Mouse (Mus musculus) ES-E14 (cell line): Measurements from ENCODE around the gene Pde2a. TPM values are rescaled to one million over a fixed set of nuclear protein-coding genes. Genes with fewer than 3 reads are reported as not detected.

Experiments used
- DNase-seq: peaks from one replicate; pipeline ENCODE4 v3.0.0-alpha.2; 2013; ENCODE audit warnings: low read depth, low spot score
- H3K27ac ChIP-seq: 2 replicates; pipeline ENCODE4 v1.5.1; 2012; ENCODE audit warnings: low read depth, mild to moderate bottlenecking, low read length, moderate library complexity, mixed read lengths; ENCODE audit not compliant: poor library complexity, insufficient read depth, severe bottlenecking
- H3K36me3 ChIP-seq: 2 replicates; pipeline ENCODE4 v1.6.1; 2012; ENCODE audit warnings: mild to moderate bottlenecking, low read length, moderate library complexity, mixed read lengths; ENCODE audit not compliant: control insufficient read depth, poor library complexity, insufficient read depth, severe bottlenecking
- H3K4me1 ChIP-seq, 2 experiments: fragments of 150-350 bp in 1 of 2; sonication (generic) in 1 of 2; 2 replicates each; pipeline ENCODE4 v1.6.1; 2012; ENCODE audit warnings: low read length in 2 of 2, mild to moderate bottlenecking in 1 of 2, mixed read lengths in 1 of 2; ENCODE audit not compliant: control insufficient read depth in 2 of 2, insufficient read depth in 2 of 2, poor library complexity in 1 of 2
- H3K4me3 ChIP-seq, 2 experiments: fragments of 150-350 bp in 1 of 2; sonication (generic) in 1 of 2; 2 replicates each; pipeline ENCODE4 v1.5.1; 2012; ENCODE audit warnings: low read length in 2 of 2, low read depth in 1 of 2, mild to moderate bottlenecking in 1 of 2, mixed read lengths in 1 of 2; ENCODE audit not compliant: insufficient read depth in 1 of 2, poor library complexity in 1 of 2, severe bottlenecking in 1 of 2
- H3K9ac ChIP-seq: 2 replicates; pipeline ENCODE4 v1.6.1; 2012; ENCODE audit warnings: low read depth, mild to moderate bottlenecking, low read length, mixed read lengths; ENCODE audit not compliant: poor library complexity, insufficient read depth, severe bottlenecking
- H3K9me3 ChIP-seq: fragments of 150-350 bp; sonication (generic); 2 replicates; pipeline ENCODE4 v1.6.1; 2012; ENCODE audit warnings: low read depth, mild to moderate bottlenecking, low read length; ENCODE audit not compliant: control insufficient read depth, insufficient read depth
- CHD2 ChIP-seq: IDR thresholded peaks from 2 replicates; pipeline ENCODE4 v1.6.1; 2014; ENCODE audit warnings: mild to moderate bottlenecking, low read depth, low read length, inconsistent platforms
- HCFC1 ChIP-seq: IDR thresholded peaks from 2 replicates; pipeline ENCODE4 v1.6.1; 2012; ENCODE audit warnings: low read length, inconsistent platforms, borderline replicate concordance; ENCODE audit not compliant: insufficient read depth
- MAFK ChIP-seq: IDR thresholded peaks from 2 replicates; pipeline ENCODE4 v1.6.1; 2014; ENCODE audit warnings: mild to moderate bottlenecking, low read depth, low read length, inconsistent platforms; ENCODE audit not compliant: insufficient read depth
- ZC3H11A ChIP-seq: IDR thresholded peaks from 2 replicates; pipeline ENCODE4 v1.6.1; 2012; ENCODE audit warnings: low read depth, mild to moderate bottlenecking, inconsistent platforms, low read length, borderline replicate concordance
- ZNF384 ChIP-seq: IDR thresholded peaks from 2 replicates; pipeline ENCODE4 v1.6.1; 2012; ENCODE audit warnings: low read depth, low read length, inconsistent platforms
- in situ Hi-C, 2 experiments: fragments of 600-800 bp; cut with MboI; formaldehyde crosslinking; loops; one replicate each; pipeline ENCODE4 v1.15.1; 2025; ENCODE audit warnings: low sequenced_read_pairs in 2 of 2, inconsistent platforms in 1 of 2; ENCODE audit not compliant: unreplicated experiment in 2 of 2
- total RNA-seq: library from RNA; depleted of rRNA; stranded (reverse); fragments of 300-350 nt; gene quantifications from 2 replicates; pipeline ENCODE4 v1.2.3, GENCODE M21; 2012

Gene Pde2a
- total RNA-seq, 1 experiment: 6.2 TPM

DNA sequence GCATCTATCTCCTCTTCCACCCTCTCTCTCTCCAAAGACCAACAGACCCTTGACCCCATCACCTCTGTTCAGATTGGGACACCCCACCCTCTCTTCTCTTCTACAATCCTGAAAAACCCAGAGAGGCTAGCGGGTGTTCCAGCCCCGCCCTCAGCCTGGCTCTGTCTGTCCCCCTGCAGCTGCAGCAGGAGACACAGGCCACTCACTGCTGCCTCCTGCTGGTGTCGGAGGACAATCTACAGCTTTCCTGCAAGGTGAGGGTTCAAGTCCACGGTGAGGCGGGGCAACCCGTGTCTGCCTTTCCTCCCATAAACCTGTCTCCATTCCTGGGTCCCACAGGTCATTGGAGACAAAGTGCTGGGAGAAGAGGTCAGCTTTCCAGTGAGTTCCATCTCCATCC is 80.2 kb downstream of the Pde2a start:
- TF ChIP-seq CHD2 (no peak), HCFC1 (no peak), ZC3H11A (no peak), ZNF384 (no peak), MAFK (no peak)
- H3K9me3 ChIP-seq: no peaks in the 10 kb centered on the region
- peaks cover 0 to 10% of the 10 kb centered on the region in 2 experiments; a peak in 1 of 4 replicates for H3K4me1 ChIP-seq
- DNase-seq: peak; percentile 88
- peak overlapping the region in 1 of 2 experiments; percentile 29; a peak in 1 of 4 replicates for H3K4me3 ChIP-seq
- H3K27ac ChIP-seq: no peak overlapping the region
- H3K36me3 ChIP-seq: no peaks in the 10 kb centered on the region
- in situ Hi-C loops: loop anchor here in 1 of 2 experiments (5.0 kb wide), 1 partner anchor 54 kb away; no protein-coding TSS in a partner anchor
- no peak overlapping the region for H3K9ac ChIP-seq

DNA sequence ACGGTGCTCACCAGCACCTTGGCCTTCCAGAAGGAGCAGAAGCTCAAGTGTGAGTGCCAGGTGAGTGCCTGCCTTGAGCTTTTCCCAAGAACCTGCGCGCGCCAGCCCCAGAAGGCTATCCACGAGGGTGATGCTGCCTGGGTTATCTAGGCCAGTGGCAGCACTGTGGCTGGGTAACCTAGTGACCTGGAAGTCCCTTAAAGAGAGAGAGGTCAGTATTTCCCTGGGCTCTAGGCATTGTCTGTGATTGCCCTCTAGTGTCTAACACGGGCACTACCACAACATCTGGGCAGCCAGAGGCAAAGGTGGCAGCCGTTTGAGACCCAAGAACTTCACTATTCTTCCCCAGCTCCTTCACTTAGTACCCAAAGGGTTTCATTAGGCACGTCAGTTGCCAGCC is 81.9 kb downstream of the Pde2a start:
- H3K9ac ChIP-seq: no peak overlapping the region
- peaks cover 0 to 10% of the 10 kb centered on the region in 2 experiments; a peak in 1 of 4 replicates for H3K4me1 ChIP-seq
- H3K27ac ChIP-seq: no peak overlapping the region

DNA sequence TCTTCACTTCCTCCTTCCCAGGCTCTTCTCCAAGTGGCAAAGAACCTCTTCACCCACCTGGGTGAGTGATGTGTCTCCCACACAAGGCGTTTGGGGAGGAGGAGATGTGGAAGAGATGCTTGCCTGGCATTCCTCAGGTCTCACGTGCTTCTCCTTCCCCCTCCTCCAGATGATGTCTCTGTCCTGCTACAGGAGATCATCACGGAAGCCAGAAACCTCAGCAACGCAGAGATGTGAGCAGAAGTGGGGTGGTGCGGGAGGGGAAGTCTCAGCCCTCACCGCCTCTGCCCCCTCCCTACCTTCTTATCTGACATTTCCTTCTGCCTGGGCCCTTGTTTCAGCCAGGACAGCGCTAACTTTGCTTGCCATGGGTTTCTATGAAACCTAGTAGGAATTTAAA is 82.3 kb downstream of the Pde2a start:
- TF ChIP-seq ZNF384: no peak
- no peak for TF ChIP-seq MAFK
- TF ChIP-seq ZC3H11A: no peak
- TF ChIP-seq CHD2: no peak
- TF ChIP-seq HCFC1: no peak
- H3K4me3 ChIP-seq: no peak overlapping the region
- no peaks in the 10 kb centered on the region for H3K9me3 ChIP-seq
- no peak for DNase-seq
- no peaks in the 10 kb centered on the region for H3K36me3 ChIP-seq
- in situ Hi-C loops: loop anchor here in 1 of 2 experiments (5.0 kb wide), 1 partner anchor 57 kb away; no protein-coding TSS in a partner anchor
- H3K4me1 ChIP-seq: peaks cover 0 to 10% of the 10 kb centered on the region in 2 experiments; a peak in 2 of 4 replicates
- H3K27ac ChIP-seq: no peak overlapping the region
- H3K9ac ChIP-seq: no peak overlapping the region

More for the DNA sequence above, 81.9 kb downstream of the Pde2a start:
- H3K4me3 ChIP-seq: no peak overlapping the region
- no peaks in the 10 kb centered on the region for H3K36me3 ChIP-seq
- TF ChIP-seq CHD2 (no peak), ZC3H11A (no peak), HCFC1 (no peak), ZNF384 (no peak)
- no peaks in the 10 kb centered on the region for H3K9me3 ChIP-seq
- in situ Hi-C loops: loop anchor here in 1 of 2 experiments (5.0 kb wide), 1 partner anchor 56 kb away; no protein-coding TSS in a partner anchor
- no peak for DNase-seq

DNA sequence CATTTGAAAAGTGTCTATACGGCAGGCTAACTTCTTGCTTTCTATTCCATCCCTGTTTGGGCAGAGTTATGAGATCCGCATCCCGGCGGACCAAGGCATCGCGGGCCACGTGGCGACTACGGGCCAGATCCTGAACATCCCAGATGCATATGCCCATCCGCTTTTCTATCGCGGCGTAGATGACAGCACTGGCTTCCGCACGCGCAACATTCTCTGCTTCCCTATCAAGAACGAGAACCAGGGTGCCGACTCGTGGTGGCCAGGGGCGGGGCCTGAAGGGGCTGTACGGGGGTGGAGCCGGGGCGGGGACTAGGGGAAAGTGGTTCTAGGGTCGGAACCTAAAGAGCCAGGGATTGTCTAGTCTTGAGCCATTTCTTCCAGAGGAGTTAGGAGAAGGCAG is 83.0 kb downstream of the Pde2a start:
- DNase-seq: no peak
- in situ Hi-C loops: loop anchor here in 1 of 2 experiments (5.0 kb wide), 1 partner anchor 57 kb away; no protein-coding TSS in a partner anchor
- no peak overlapping the region for H3K27ac ChIP-seq
- peak overlapping the region; percentile 54 for H3K9ac ChIP-seq
- peak overlapping the region; percentile 61 for H3K4me3 ChIP-seq
- H3K4me1 ChIP-seq: peaks cover 0 to 8% of the 10 kb centered on the region in 2 experiments; a peak in 2 of 4 replicates
- no peaks in the 10 kb centered on the region for H3K9me3 ChIP-seq
- TF ChIP-seq ZNF384: no peak
- TF ChIP-seq HCFC1: no peak
- TF ChIP-seq MAFK: no peak
- no peak for TF ChIP-seq ZC3H11A
- no peak for TF ChIP-seq CHD2
- no peaks in the 10 kb centered on the region for H3K36me3 ChIP-seq
